Mouse (Mus musculus) left cerebral cortex, postnatal 10 days (tissue): Measurements from ENCODE around the gene Cpn2. TPM values are rescaled to one million over a fixed set of nuclear protein-coding genes. Genes with fewer than 3 reads are reported as not detected.

Source experiments
- DNase-seq, 2 experiments: peaks; one replicate each; pipeline ENCODE4 v3.0.0; 2021 to 2022; ENCODE audit warnings: low spot score in 2 of 2, mixed read lengths in 1 of 2; ENCODE audit errors: extremely low spot score in 1 of 2
- intact Hi-C: fragments of 180-260 bp; cut with DNase I; formaldehyde crosslinking; loops from one replicate; pipeline ENCODE4 v1.15.1; 2025
- total RNA-seq, 2 experiments: library from RNA; stranded (reverse); gene quantifications; 2 replicates each; pipeline ENCODE4 v1.2.3; 2021

The Cpn2 gene
- total RNA-seq, 2 experiments from 2014 or later: not detected

DNA sequence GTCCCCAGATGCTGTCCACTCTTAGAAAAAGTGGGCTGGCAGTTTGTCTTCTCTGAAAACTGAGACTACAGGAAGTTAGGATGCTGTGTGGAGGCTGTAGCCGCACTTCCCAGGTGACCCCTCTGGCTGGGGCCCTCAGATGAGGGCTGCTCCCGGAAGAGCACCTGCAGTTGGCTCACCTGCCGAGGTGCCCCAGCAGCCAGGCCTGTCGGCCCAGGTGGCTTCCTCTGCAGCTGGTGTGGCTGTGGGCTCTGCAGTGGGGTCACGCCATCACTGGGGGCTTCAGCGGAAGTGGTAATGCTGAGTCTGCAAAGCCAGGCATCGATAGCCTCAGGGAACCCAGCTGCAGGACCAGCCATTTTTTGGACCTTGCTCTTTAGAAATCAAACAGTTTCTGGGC lies 12.2 kb downstream of the Cpn2 start:
- intact Hi-C loops: loop anchor here (10.0 kb wide), 1 partner anchor 250 kb away; no protein-coding TSS in a partner anchor

DNA sequence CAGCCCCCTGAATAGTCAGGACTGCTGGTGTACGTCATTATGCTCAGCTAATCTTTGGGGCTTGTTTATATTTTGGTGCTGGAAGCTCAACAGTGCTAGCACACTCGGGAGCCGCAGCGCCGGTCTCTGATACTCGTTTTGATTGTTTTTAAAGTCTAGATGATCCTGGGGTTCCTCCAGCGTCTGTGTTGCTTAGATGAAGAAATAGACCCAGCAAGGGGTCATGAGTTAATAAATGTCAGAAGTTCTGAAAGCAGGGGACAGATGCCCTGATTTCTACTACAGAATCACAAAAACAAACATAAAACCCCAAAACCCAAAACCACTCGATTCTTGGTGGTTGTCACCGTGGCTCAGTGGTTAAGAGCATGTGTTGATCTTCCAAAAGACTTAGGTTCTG lies 13.4 kb downstream of the Cpn2 start:
- DNase-seq: no peak
- intact Hi-C loops: loop anchor here (5.0 to 10.0 kb wide), 2 partner anchors 53 to 251 kb away; no protein-coding TSS in a partner anchor

More for the DNA sequence above, 12.2 kb downstream of the Cpn2 start:
- DNase-seq: no peak

DNA sequence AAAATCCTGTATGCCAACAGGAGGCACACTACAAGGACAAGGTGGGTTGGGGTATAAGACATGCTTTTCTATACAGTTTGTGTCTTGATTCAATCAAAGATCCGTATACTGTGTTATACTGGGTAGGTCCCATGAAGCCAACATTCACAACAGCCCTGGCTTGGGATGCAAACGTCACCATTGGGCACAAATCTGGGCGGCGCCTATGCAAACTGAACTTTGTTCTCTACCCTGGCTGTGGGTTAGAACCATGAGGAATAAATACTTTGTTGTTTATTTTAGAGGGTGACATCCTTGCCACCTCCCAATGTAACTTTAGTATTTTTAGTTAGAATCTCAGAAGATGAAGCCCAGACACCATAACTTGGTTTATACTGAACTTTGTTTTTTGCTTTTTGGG lies 13.9 kb downstream of the Cpn2 start:
- intact Hi-C loops: loop anchor here (5.0 to 10.0 kb wide), 2 partner anchors 54 to 251 kb away; no protein-coding TSS in a partner anchor

DNA sequence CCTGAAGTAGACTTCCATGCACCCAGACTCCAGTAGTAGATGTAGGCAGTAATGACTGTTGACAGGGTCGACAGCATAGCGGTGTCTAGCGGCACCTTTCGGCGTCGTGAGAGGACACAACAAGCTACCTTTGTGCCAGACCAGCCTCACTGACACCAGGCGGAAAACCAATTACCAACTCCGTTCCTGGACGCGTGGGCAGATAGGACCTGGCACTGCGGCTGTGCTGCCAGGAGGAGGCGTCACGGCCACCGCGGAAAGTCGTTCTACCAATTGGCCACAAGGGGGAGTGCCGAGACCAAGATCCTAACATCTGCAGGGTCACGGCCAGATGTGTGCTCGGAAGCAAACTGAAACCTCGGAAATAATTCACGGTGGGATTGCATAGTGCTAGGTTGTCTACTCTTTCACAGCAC lies 15.3 kb downstream of the Cpn2 start:
- DNase-seq: peak; percentile 49 to 78
- intact Hi-C loops: loop anchor here (5.0 to 10.0 kb wide), 2 partner anchors 55 to 253 kb away; no protein-coding TSS in a partner anchor

More for the DNA sequence above, 13.9 kb downstream of the Cpn2 start:
- no peak for DNase-seq

DNA sequence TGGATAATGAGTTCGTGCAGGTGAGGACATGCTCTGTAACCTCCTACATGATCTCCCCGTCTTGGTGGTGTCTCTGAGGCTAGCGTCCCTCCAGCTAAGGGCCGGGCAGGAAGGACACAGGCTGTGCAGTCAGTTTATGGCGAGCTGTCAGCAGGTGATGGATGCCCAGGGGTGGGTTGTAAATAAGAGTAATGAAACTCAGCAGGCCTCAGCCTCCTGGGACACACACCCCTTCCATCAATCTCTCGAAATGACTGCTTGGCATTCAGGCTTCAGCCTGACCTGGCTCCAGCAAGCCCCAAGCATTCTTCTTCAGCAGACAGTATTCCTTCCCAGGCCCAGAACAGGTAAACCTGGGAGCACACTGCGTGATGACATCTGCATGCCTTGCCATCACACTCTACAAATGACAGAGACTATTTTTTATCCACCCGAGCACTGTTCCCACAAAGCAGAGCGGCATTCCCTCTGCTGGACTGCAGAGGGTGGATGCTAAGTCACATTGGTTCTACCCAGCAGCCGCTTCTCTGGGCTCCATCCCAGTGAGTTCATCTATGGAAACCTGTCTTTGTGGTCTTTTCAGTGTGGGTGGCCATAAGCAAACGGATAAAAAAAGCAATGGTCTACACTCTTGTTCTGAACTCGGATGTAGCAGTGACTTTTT lies 23.1 kb downstream of the Cpn2 start:
- intact Hi-C loops: no loop called here
- DNase-seq: no peak

DNA sequence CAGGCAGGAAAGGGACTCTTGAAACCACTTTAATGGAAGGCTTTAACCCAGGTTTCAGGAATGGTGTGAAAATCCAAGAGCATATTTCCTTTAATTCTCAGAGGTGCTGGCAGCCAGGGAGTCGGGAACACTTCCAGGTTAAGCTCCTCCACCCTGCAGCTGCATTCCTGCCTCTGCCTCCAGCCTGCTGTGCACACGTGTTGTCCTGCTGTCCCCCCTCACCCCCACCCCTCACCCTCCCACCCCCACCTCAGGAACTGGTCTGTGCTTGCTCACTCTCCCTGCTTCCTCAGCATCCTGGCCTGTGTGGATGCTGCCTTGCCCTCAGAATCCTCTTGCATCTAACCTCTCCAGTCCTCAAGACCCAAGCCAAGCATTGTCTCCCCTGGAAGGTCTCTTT lies 25.7 kb downstream of the Cpn2 start:
- DNase-seq: peak in 1 of 2 experiments; percentile 48
- intact Hi-C loops: no loop called here

DNA sequence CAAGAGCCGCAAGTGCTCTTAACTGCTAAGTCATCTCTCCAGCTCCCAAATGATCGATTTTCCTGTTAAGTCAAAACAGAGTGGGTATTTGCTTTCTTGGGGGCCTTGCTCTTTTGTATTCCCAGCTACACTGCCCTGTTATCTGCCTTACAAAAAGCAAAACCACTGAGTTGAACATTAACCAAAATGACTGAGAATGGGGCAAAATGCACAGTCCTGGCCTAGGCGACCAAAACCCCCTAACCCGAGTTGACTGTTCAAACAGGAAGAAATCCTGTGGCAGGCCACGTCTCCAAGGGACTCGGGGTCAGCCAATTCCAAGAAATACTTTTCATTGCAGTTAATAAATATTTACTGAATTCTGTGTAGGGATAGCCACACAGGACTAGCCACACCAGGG lies 28.5 kb downstream of the Cpn2 start:
- intact Hi-C loops: loop anchor here (5.0 to 10.0 kb wide), 3 partner anchors 171 to 604 kb away; no protein-coding TSS in a partner anchor
- no peak for DNase-seq

DNA sequence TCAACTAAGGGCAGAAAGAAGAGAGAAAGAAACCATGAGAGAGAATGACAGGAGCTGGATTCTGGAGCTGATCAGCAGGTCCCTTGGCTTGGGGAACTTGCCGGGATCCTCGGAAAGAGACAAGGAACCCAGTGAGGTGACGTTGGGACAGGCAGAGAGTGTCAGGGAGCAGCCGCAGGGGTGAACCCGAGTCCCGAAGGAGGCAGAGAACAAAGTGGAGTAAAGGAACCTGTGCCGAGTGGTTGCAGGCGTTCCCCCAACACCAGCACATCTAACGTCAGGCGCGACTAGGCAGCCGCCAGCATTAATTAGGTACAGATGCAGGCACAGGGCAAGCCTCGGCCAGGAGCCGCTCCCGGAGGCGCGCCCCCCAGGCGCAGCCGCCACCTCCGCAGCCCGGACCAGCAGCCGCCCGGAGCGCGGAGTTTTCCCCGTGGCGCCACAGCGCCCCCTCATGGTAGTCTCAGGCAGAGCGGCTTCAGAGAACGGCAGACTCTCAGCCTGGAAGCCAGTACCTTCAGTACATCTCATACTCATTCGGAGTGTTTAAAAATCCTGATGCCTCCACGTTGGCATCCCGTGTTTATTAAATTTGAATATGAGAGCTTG lies 31.1 kb downstream of the Cpn2 start:
- DNase-seq: peak; percentile 72 to 85
- intact Hi-C loops: loop anchor here (2.0 to 10.0 kb wide), 4 partner anchors 169 to 601 kb away; no protein-coding TSS in a partner anchor

DNA sequence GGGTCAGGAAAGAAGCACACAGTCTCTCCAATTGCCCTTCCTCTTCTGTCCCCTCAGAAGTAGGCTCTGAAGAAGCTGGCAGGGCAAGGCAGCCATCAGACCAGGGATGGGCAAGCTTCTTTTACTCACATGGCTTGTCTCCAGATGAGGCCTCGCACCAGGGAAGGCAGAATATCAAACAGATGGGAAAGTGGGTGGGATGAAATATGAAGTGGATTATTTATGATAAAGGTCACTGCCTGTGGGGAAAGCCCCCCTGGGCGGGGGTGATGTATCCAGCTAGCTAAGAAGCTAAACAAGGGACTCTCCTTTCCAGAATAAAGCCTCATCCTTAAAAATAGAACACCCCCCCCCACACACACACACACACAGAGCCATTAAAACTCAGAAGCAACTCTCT lies 31.7 kb downstream of the Cpn2 start:
- intact Hi-C loops: loop anchor here (5.0 to 10.0 kb wide), 3 partner anchors 168 to 601 kb away; no protein-coding TSS in a partner anchor

DNA sequence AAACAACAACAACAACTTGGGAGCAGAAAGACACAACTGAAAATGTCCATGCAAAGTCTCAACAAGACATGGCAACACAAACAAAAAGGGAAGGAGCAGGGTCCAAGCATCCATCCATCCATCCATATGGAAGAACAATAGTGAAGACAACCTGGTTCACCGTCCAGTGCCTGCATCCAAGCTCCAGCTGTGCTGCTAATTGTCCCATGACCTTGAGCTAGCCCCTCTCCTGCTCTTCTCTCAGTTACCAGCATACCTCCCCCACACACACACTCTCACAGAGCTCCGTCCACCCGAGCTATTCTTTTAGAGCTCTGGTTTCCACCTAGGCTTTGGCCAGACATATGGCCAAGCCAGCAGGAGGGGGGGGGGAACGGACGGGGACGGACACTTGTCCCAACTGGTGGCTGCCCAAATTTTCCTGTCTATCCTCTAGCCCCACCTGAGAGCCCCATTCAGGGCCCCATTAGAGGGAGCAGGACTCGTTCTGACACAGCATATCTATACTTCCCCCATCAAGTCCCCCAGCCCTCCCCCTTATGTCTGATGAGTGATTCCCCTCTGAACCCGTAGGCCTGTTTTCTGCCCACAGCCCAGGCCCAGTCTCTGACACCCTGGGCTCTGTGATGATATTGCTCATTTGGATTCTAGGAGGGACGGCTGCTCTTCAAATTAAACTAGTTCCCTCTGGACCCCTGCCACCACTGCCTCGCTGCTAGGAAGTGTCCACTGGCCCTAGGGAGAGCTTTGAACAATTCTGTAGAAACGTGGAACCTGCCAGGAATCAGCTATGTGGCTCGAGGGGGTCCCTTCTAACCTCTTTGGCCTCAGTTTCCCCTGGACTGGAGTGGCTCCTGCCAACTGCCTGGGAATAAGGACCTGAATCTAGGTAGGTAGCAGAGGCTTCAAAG lies 32.4 kb downstream of the Cpn2 start:
- intact Hi-C loops: loop anchor here (5.0 to 10.0 kb wide), 3 partner anchors 168 to 600 kb away; no protein-coding TSS in a partner anchor
- no peak for DNase-seq

More for the DNA sequence above, 31.7 kb downstream of the Cpn2 start:
- no peak for DNase-seq

DNA sequence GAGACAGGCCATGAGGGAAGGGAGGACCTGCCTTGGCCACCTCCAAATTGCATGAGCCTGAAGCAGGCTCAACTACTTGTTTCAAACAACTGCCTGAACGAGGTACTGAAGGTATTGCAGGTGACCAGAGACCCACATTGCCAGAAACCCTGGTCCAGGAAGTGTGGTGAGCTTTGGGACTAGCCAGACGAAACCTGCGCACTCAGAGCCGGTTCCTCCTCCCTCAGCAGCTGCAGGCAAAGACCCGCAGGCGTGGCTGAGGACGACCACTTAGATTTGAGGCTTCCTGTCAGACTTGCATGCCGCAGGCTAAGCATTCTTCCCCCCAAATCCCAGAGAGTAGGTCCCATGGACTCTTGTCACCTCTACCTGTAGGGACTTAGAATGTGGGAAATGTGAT lies 33.2 kb downstream of the Cpn2 start:
- DNase-seq: no peak
- intact Hi-C loops: loop anchor here (10.0 kb wide), 1 partner anchor 599 kb away; no protein-coding TSS in a partner anchor

DNA sequence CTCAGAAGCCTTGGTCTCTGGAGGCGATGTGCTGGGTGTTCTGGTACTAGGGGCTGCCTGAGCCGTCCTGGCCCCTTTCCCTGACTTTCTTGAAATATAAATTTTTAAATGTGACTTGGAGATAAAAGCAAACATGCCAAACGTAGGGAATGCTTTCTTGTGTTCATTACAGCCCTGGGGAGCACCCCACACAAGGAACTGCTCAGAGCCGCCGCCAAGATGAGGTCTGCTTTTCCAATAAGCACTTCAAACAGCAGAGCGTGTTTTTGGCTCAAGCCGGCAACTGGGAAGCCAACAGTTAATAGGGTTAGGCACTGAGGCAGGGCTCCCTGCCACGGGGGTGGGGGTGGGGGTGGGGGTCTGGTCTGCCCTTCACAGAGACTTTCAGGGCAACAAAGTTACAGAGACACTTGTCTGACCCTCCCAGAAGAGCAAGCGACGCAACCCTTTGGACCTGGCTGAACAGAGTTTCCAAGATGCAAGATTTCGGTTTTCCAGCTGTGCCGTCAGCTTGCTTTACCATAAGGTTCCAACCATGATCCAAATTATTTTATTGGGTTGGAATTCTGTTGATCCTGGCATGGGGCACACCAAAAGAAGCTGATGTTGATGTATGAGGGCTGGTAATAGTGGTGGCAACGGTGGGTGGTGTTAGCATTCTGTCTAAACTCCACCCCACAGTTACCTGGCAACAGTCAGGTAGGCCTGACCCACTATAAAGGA lies 35.3 kb downstream of the Cpn2 start:
- no peak for DNase-seq
- intact Hi-C loops: loop anchor here (10.0 kb wide), 1 partner anchor 597 kb away; no protein-coding TSS in a partner anchor

DNA sequence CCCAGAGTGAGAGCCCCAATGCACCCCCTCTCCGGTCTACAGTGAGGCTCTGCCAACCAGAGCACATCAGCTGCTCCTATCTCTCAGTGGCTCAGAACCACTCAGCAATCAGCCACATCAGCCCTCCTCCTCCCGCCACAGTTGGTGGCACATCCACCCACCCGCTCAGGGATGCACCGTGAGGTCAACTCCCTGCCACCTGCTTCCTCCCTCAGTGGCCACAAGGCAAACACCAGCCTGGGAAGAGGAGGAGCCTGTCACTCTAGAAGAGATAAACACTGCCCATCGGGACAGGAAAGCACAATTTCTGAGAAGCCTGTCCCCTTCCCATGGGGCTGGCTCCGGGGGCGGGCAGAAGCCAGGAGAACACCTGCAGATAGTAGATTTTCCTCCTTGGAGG lies 39.9 kb downstream of the Cpn2 start:
- DNase-seq: no peak
- intact Hi-C loops: no loop called here

DNA sequence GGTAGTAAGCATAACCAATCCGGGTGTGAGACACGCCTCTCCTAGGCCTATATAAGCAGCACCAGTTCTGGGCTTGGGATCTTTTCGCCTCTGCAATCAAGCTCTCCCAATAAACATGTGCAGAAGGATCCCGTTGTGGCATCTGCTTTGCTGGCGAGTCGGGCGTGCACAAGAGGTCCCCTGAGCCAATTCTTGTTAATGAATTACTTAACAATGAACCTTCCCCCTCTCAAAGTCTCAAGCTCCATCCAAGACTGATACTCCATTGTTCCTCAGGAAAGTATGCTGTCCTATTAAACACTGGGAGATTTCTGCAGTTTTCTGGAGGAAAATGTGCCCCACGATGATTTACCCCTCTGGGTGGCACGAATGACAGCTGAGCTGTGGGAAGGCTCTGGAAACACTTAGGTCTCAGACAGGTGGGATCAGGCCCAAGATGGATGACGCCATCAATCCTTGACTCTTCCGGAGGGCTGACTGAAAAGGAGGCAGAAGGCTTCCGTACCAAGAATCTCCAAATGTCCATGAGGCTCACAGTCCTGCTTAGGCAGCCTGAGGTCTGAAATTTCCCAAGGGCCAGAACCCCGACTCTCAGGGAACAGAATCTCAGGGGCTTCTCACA lies 46.0 kb downstream of the Cpn2 start:
- DNase-seq: no peak
- intact Hi-C loops: no loop called here

DNA sequence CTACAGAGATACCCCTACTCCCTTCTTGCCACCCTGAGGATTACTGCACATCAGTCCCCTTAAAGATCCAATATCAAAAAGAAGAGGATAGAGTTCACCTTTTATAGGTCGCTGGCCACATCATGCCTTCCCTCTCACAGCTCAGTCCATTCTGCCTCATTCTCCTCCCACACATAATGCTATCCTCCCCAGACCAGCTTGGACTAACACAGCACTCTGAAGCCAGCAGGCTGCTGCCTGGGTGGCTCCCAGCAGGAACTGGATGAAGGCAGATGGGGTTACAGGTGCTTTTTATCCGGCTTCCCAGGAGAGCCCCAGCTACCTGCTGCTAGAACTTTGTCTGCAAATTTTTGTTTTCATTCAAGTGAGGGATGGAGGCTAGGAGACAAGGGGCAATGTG lies 51.5 kb downstream of the Cpn2 start:
- intact Hi-C loops: no loop called here
- no peak for DNase-seq

DNA sequence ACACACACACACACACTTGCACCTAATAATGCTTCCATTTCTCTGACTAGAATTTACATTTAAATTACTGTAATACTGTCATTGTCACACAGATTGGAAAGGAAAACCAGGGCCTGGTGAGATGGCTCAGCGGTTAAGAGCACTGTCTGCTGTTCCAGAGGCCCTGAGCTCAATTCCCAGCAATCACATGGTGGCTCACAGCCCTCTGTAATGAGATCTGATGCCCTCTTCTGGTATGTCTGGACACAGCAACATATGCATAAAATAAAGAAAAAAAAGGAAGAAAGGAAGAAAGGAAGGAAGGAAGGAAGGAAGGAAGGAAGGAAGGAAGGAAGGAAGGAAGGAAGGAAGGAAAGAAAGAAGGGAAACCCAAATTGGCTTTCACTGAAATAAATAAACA lies 53.7 kb downstream of the Cpn2 start:
- no peak for DNase-seq
- intact Hi-C loops: no loop called here

DNA sequence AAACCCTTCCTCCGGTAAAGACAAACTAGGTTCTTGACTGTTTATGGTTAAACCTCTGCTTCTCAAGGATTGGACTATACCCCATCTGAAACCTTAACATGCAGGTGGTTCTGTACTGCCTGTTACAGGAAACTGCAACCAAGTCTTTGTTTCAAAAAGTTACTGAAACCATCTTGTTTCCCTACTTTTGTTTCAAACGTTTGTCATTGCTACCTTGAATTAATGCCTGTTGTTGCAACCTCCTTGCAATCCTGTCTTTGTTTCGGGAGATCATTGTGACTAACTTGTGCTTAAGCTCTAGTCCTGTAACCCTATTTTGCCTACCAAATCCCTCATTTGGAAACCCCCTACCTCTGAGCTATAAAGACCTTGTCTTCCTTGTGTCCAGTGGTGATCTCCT lies 55.3 kb downstream of the Cpn2 start:
- DNase-seq: no peak
- intact Hi-C loops: no loop called here

DNA sequence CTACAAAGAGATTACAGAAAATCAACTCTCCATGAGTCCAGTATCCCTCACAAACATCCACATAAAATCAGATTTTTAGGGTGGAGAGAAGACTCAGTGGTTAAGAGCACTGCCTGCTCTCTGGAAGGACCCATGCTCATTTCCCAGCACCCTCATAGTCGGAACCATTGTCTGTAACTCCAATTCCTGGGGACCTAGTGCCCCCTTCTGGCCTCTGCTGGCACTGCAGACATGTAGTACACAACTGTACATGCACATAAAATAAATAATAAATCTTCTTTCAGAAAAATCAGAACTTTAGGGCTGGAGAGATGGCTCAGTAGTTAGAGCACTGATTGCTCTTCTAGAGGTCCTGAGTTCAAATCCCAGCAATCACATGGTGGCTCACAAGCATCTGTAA lies 58.0 kb downstream of the Cpn2 start:
- no peak for DNase-seq
- intact Hi-C loops: no loop called here
